Mouse (Mus musculus): Measurements from ENCODE around the gene Pttg1ip.

The Pttg1ip gene

GRCm38 (mm10) chr10:77569481-77569880 lies 12.0 kb upstream of the Pttg1ip start:
- 53% methylated on average over 7 of the region's 7 CpGs for WGBS

- 63% methylated on average over 6 of the region's 6 CpGs for WGBS
Observed at GRCm38 (mm10) chr10:77569973-77570658, 11.4 kb upstream of the Pttg1ip start.

- 45% methylated on average over 3 of the region's 3 CpGs for WGBS
Observed at GRCm38 (mm10) chr10:77572225-77572624, 9.3 kb upstream of the Pttg1ip start.

GRCm38 (mm10) chr10:77573162-77573561 lies 8.4 kb upstream of the Pttg1ip start:
- 75% methylated on average over 1 of the region's 1 CpGs for WGBS

- WGBS = 51% methylated on average over 10 of the region's 10 CpGs
Observed at GRCm38 (mm10) chr10:77580027-77580920, 1.2 kb upstream of the Pttg1ip start.

GRCm38 (mm10) chr10:77581023-77581407 lies 505 bp upstream of the Pttg1ip start:
- 4% methylated on average over 8 of the region's 8 CpGs for WGBS

GRCm38 (mm10) chr10:77582285-77582618 lies 732 bp downstream of the Pttg1ip start:
- 6% methylated on average over 8 of the region's 8 CpGs for WGBS

GRCm38 (mm10) chr10:77583795-77584422 lies 2.4 kb downstream of the Pttg1ip start:
- 30% methylated on average over 10 of the region's 10 CpGs for WGBS

- 91% methylated on average over 3 of the region's 3 CpGs for WGBS
Observed at GRCm38 (mm10) chr10:77586637-77587036, 5.1 kb downstream of the Pttg1ip start.

- WGBS = 86% methylated on average over 6 of the region's 6 CpGs
Observed at GRCm38 (mm10) chr10:77587091-77587775, 5.7 kb downstream of the Pttg1ip start.

GRCm38 (mm10) chr10:77588036-77588435 lies 6.5 kb downstream of the Pttg1ip start:
- 87% methylated on average over 2 of the region's 2 CpGs for WGBS

GRCm38 (mm10) chr10:77589117-77589516 lies 7.6 kb downstream of the Pttg1ip start:
- 62% methylated on average over 7 of the region's 7 CpGs for WGBS

- WGBS = 78% methylated on average over 8 of the region's 8 CpGs
Observed at GRCm38 (mm10) chr10:77589749-77590148, 8.2 kb downstream of the Pttg1ip start.

- WGBS = 47% methylated on average over 6 of the region's 6 CpGs
Observed at GRCm38 (mm10) chr10:77590812-77591211, 9.3 kb downstream of the Pttg1ip start.

GRCm38 (mm10) chr10:77591546-77591945 lies 10.0 kb downstream of the Pttg1ip start:
- WGBS = 29% methylated on average over 6 of the region's 6 CpGs

GRCm38 (mm10) chr10:77596060-77596459 lies 14.5 kb downstream of the Pttg1ip start:
- 35% methylated on average over 2 of the region's 2 CpGs for WGBS

GRCm38 (mm10) chr10:77603021-77603420 lies 21.5 kb downstream of the Pttg1ip start:
- WGBS = 75% methylated on average over 4 of the region's 4 CpGs

GRCm38 (mm10) chr10:77604111-77604510 lies 22.6 kb downstream of the Pttg1ip start:
- WGBS = 89% methylated on average over 6 of the region's 6 CpGs

GRCm38 (mm10) chr10:77604958-77605357 lies 23.4 kb downstream of the Pttg1ip start:
- WGBS = 56% methylated on average over 5 of the region's 5 CpGs

- WGBS = 15% methylated on average over 1 of the region's 1 CpGs
Observed at GRCm38 (mm10) chr10:77605368-77605767, 23.8 kb downstream of the Pttg1ip start.

- 1% methylated on average over 104 of the region's 119 CpGs for WGBS
Observed at GRCm38 (mm10) chr10:77605908-77606826, 24.6 kb downstream of the Pttg1ip start, which contains the start of the genes Sumo3 and Gm49325. Gene Sumo3, plus strand, starts transcription at chr10:77606097. Gene Gm49325, plus strand, starts transcription at chr10:77606197.

Data from cerebral cortex, adult 2 months (tissue).